Mouse (Mus musculus) midbrain, postnatal 0 days (tissue): Measurements from ENCODE around the gene Smpdl3a. TPM values are rescaled to one million over a fixed set of nuclear protein-coding genes. Genes with fewer than 3 reads are reported as not detected.
A peak's percentile ranks its signal among the peaks of the same experiment; 100 is the strongest.

Experiments used
- ATAC-seq: fragments of 200-750 bp; cut with Nextera tagmentation; 2 replicates; pipeline ENCODE4 v1.8.0; 2017; ENCODE audit warnings: moderate number of reproducible peaks, mild to moderate bottlenecking, moderate TSS enrichment, moderate library complexity; ENCODE audit not compliant: low FRiP score
- DNase-seq: peaks from one replicate; pipeline ENCODE4 v3.0.0-alpha.2; 2015; ENCODE audit warnings: low spot score
- H3K27ac ChIP-seq: fragments of 300-500 bp; sonication (generic); 2 replicates; pipeline ENCODE4 v1.5.1; 2014; ENCODE audit warnings: low read depth, mild to moderate bottlenecking, low read length, mixed read lengths
- H3K27me3 ChIP-seq: fragments of 300-500 bp; sonication (generic); 2 replicates; pipeline ENCODE4 v1.6.1; 2014; ENCODE audit warnings: low read length, control low read depth, mixed read lengths; ENCODE audit not compliant: insufficient read depth
- H3K36me3 ChIP-seq: fragments of 300-500 bp; sonication (generic); 2 replicates; pipeline ENCODE4 v1.6.1; 2014; ENCODE audit warnings: low read length, control low read depth, mixed read lengths; ENCODE audit not compliant: insufficient read depth
- H3K4me1 ChIP-seq: fragments of 300-500 bp; sonication (generic); 2 replicates; pipeline ENCODE4 v1.6.1; 2014; ENCODE audit warnings: mild to moderate bottlenecking, control low read depth, antibody characterized with exemption, low read length, mixed read lengths; ENCODE audit not compliant: insufficient read depth
- H3K4me2 ChIP-seq: fragments of 300-500 bp; sonication (generic); 2 replicates; pipeline ENCODE4 v1.6.1; 2014; ENCODE audit warnings: low read depth, mild to moderate bottlenecking, low read length, mixed read lengths; ENCODE audit not compliant: poor library complexity, severe bottlenecking
- H3K4me3 ChIP-seq: fragments of 300-500 bp; sonication (generic); 2 replicates; pipeline ENCODE4 v1.5.1; 2014; ENCODE audit warnings: low read depth, mild to moderate bottlenecking, low read length, moderate library complexity
- H3K9ac ChIP-seq: fragments of 300-500 bp; sonication (generic); replicated peaks from 2 replicates; pipeline ENCODE4 v1.6.1; 2014; ENCODE audit warnings: mild to moderate bottlenecking, low read length, moderate library complexity, mixed read lengths; ENCODE audit not compliant: poor library complexity, severe bottlenecking
- H3K9me3 ChIP-seq: fragments of 300-500 bp; sonication (generic); 2 replicates; pipeline ENCODE4 v1.6.1; 2016; ENCODE audit warnings: low read length, control low read depth
- CTCF ChIP-seq: IDR thresholded peaks from 2 replicates; pipeline ENCODE4 v1.5.1; 2016; ENCODE audit warnings: antibody characterized with exemption, mild to moderate bottlenecking
- WGBS: fragments of 180-500 bp; shearing (Covaris S2); extraction: QIAGEN DNeasy Blood & Tissue Kit; methylation state at CpG from one replicate; pipeline ENCODE4 v1.1.7; 2014; 5-methylcytosine and 5-hydroxymethylcytosine counted together
- polyA plus RNA-seq: library from polyadenylated mRNA; unstranded; fragments of >200 nt; fragmentation: Nextera tagmentation; extraction: Ambion mirVana; gene quantifications from 2 replicates; pipeline ENCODE4 v1.2.1, GENCODE M21; 2015
- total RNA-seq: library from RNA; depleted of rRNA; stranded (reverse); fragments of >200 nt; gene quantifications from 2 replicates; pipeline ENCODE4 v1.2.3, GENCODE M21; 2014; rRNA removed

The Smpdl3a gene
- total and polyA plus RNA-seq, 2 experiments from 2014 or later = 28.9 to 31.0 TPM

DNA sequence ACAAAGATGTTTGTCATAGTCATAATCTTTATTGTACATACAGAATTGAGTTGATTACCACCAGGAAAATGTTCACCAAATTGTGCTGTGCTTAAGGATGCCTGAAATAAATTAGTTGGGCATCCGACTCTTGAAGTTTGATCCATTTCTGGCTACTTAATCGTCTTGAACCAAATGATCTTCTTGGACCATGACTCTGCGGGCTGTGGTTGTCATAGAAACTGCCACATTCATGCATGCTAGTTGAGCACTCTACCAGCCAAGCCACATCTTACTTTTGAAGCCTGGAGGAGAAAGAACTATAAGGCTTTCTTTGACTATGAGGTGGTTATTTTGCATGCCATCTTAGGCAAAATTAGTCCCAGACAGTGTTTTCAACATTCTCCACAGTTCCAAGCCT is 35.5 kb downstream of the Smpdl3a start:
- peak; percentile 49 for DNase-seq
- TF ChIP-seq CTCF = no peak
- Histone ChIP-seq H3K9me3 (no peaks in the 10 kb centered on the region), H3K4me3 (no peak overlapping the region), H3K4me1 (no peaks in the 10 kb centered on the region), H3K27ac (no peak overlapping the region), H3K9ac (no peak overlapping the region), H3K36me3 (no peaks in the 10 kb centered on the region), H3K27me3 (no peaks in the 10 kb centered on the region), H3K4me2 (no peak overlapping the region)
- 31% methylated on average over 3 of the region's 3 CpGs for WGBS
- peak; percentile 66; the same call in 1 of the 2 replicates for ATAC-seq

DNA sequence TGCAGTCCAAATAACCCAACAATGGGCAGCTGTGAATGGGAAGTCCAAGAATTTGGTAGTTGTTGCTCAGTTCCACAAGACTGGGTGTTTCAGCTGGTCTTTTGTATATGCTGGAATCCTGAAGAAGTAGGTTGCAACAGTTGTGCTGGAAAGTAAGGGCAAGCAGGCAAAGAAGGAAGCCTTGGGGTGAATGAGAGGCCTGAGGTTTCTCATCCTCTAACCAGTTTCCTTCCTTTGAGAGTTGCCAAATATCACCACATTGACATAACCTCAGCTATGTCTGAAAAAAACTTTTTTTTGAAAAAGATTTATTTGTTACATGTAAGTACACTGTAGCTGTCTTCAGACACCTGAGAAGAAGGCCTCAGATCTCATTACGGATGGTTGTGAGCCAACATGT is 41.0 kb downstream of the Smpdl3a start:
- Histone ChIP-seq H3K36me3 (no peaks in the 10 kb centered on the region), H3K9me3 (no peaks in the 10 kb centered on the region), H3K4me1 (no peaks in the 10 kb centered on the region), H3K4me2 (no peak overlapping the region), H3K4me3 (no peak overlapping the region), H3K27me3 (no peaks in the 10 kb centered on the region), H3K27ac (no peak overlapping the region), H3K9ac (no peak overlapping the region)
- ATAC-seq = no peak
- WGBS = 100% methylated on average over 1 of the region's 1 CpGs
- DNase-seq = no peak
- TF ChIP-seq CTCF = no peak

DNA sequence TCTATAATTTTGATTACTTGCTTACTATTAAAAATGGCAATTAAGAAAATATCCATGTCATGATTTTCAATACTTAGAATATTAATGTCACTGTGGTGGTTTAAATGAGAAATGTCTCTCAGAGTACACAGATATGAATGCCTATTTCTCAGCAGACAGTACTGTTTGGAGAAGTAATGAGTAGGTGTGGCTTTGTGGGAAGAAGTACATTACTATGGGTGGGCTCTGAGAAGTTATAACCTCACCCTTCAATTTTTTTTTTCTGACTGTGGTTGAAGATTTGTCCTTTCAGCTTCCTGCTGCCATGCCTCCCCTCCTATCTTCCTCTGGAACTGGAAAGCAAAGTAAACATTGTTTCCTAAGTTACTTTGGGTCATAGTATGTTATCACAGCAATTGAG is 41.8 kb downstream of the Smpdl3a start:
- H3K27me3 ChIP-seq = no peaks in the 10 kb centered on the region
- ATAC-seq = no peak
- TF ChIP-seq CTCF = no peak
- H3K9ac ChIP-seq = no peak overlapping the region
- H3K4me1 ChIP-seq = no peaks in the 10 kb centered on the region
- no peaks in the 10 kb centered on the region for H3K9me3 ChIP-seq
- no peak for DNase-seq
- H3K27ac ChIP-seq = no peak overlapping the region
- no peak overlapping the region for H3K4me2 ChIP-seq
- no peaks in the 10 kb centered on the region for H3K36me3 ChIP-seq
- H3K4me3 ChIP-seq = no peak overlapping the region

DNA sequence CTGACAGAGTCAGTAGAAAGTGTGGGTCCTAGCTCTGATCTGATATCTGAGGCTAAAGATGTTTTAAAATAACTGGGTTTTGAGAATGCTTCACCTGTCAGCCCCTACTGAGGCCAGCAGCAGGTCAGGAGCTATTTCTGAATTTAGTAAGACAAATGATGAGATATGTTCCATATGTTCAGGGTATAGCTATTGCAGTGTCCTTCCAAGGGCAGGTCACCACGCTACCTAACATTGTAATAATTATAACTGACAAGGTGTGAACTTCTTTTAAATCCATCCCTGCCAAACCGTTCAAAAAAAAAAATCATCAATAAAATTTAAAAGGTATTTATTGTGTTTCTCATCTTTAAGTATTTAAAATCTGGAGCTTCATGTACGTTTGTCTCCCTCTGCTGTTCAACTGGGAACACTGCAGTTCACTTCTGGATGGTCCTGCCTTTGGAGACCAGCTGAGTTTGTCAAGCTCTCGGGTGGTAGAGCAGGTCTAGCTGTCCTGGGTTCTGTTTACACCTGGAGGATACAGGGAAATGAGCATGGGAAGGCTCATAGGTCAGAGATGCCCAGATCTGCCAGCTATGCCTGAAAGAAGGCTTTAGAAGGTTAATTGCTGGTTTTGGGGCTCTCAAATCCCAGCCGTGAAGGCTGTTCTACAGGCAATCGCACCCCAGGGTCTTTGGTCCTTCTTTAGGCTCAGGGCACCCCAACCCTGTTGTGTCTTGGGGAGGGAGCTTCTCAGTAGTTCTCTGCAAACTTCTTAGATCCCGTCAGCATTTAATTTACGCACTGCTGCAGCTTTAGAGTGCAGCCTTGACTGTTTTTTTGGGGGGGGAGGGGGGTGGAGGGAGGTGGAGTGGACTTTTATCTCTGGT is 47.7 kb downstream of the Smpdl3a start:
- 40% methylated on average over 8 of the region's 8 CpGs for WGBS

DNA sequence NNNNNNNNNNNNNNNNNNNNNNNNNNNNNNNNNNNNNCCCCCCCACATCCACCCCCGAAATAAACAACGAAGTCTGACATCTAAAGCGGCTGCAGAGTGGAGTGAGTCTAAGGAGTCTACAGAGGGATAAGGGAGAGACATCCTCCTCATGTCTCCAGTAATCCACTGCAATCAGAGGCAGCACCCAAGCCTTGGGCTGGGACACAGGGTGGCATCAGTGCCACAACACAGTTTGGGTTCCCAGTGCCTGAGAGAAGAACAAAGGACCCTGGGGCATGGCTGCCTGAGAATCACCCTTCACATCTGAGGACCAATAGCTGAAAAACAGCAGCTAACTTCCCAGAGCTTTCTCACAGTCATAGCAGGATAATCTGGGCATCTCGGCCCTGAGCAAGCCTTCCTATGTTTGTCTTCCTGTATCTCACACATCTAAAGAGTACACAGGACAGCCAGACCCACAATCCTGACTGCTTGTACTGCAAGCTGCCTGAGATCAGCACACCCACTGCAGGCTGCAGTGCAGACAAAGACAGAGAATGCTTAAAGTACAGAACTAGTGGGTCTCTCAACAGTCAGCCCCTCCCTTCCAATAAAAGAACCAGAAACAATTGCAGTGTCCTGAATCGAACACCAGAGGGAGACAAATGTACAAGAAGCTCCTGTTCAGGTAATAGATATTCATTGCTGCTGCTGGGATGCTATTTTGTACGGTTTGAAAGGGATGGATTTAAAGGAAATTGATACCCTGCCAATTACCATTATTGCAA is 54.0 kb downstream of the Smpdl3a start:
- Histone ChIP-seq H3K27me3 (no peaks in the 10 kb centered on the region), H3K27ac (no peak overlapping the region), H3K36me3 (no peaks in the 10 kb centered on the region), H3K4me1 (no peaks in the 10 kb centered on the region), H3K4me3 (no peak overlapping the region), H3K9ac (no peak overlapping the region), H3K9me3 (no peaks in the 10 kb centered on the region), H3K4me2 (no peak overlapping the region)
- DNase-seq = peak; percentile 85
- WGBS = 54% methylated on average over 5 of the region's 6 CpGs
- peak; percentile 62 for ATAC-seq
- peak; percentile 94 for TF ChIP-seq CTCF

More for the DNA sequence above, 47.7 kb downstream of the Smpdl3a start:
- Histone ChIP-seq H3K4me2 (no peak overlapping the region), H3K27me3 (no peaks in the 10 kb centered on the region), H3K36me3 (no peaks in the 10 kb centered on the region), H3K4me3 (no peak overlapping the region), H3K9me3 (no peaks in the 10 kb centered on the region), H3K4me1 (no peaks in the 10 kb centered on the region), H3K9ac (no peak overlapping the region), H3K27ac (no peak overlapping the region)
- peak; percentile 73; the same call in 1 of the 2 replicates for ATAC-seq
- DNase-seq = peak; percentile 75
- TF ChIP-seq CTCF = peak; percentile 95

Other genes starting within 250 kb of the Smpdl3a start
- gene Pkib, start 162.4 kb upstream of the Smpdl3a start, total RNA-seq = 0.60 and 0.80 TPM in 2 replicates
- gene Pkib, start 162.4 kb upstream of the Smpdl3a start, polyA plus RNA-seq = 3.2 and 6.7 TPM in 2 replicates
- gene Fabp7, start 9.5 kb upstream of the Smpdl3a start, total RNA-seq = 717 and 1,023 TPM in 2 replicates
- gene Fabp7, start 9.5 kb upstream of the Smpdl3a start, polyA plus RNA-seq = 2,744 and 2,827 TPM in 2 replicates